Mouse (Mus musculus): ENCODE measurements around the gene Tmem262. TPM values are rescaled to one million over a fixed set of nuclear protein-coding genes. Genes with fewer than 3 reads are reported as not detected.
A peak's percentile ranks its signal among the peaks of the same experiment; 100 is the strongest.

The Tmem262 gene
- total and polyA plus RNA-seq, 3 experiments, result 0.18 TPM; not detected in 2

- Histone ChIP-seq H3K4me1 (ENCODE audit: control insufficient read depth in 1 of 2, insufficient read depth in 2 of 2, low read length in 2 of 2) (peaks cover 0 to 15% of the 10 kb centered on the region in 2 experiments; a peak in 2 of 4 replicates), H3K27ac (ENCODE audit: control insufficient read depth, low read depth, low read length) (no peak overlapping the region), H3K79me2 (ENCODE audit: control insufficient read depth, insufficient read depth, low read length, poor library complexity) (peaks cover 32% of the 10 kb centered on the region), H3K36me3 (ENCODE audit: control insufficient read depth in 1 of 2, insufficient read depth in 2 of 2, low read length in 2 of 2) (peaks cover 3 to 12% of the 10 kb centered on the region in 2 experiments; a peak in 3 of 4 replicates), H3K27me3 (ENCODE audit: control insufficient read depth in 1 of 2, insufficient read depth in 2 of 2, low read length in 2 of 2) (no peaks in the 10 kb centered on the region), H3K9ac (ENCODE audit: control insufficient read depth, low read depth, low read length, poor library complexity, severe bottlenecking) (peak overlapping the region; percentile 93), H3K9me3 (replicated peaks; ENCODE audit: insufficient read depth, low read length) (no peaks in the 10 kb centered on the region), H3K4me3 (ENCODE audit: control insufficient read depth in 1 of 2, insufficient read depth in 1 of 2, low read depth in 2 of 2, low read length in 2 of 2) (peak overlapping the region; percentile 73 to 83)
- TF ChIP-seq E2F4 (IDR thresholded peaks at IDR 0.05; ENCODE audit: borderline replicate concordance, low read depth, low read length) (no peak), RCOR1 (IDR thresholded peaks at IDR 0.05; ENCODE audit: low read depth, low read length) (no peak), SMC3 (IDR thresholded peaks at IDR 0.05; ENCODE audit: low read depth, low read length) (no peak)
- DNase-seq (ENCODE audit: low read depth, low spot score), result peak; percentile 20
These were observed 17.4 kb upstream of the Tmem262 start for GRCm38 (mm10) chr19:6062418-6062817.

- H3K9ac ChIP-seq (ENCODE audit: control insufficient read depth, low read depth, low read length, poor library complexity, severe bottlenecking), result no peak overlapping the region
- no peak for TF ChIP-seq USF1 (IDR thresholded peaks at IDR 0.05; ENCODE audit: low read depth, low read length)
- no peak for TF ChIP-seq JUND (IDR thresholded peaks at IDR 0.05; ENCODE audit: low read depth, low read length)
- TF ChIP-seq ZMIZ1 (IDR thresholded peaks at IDR 0.05; ENCODE audit: low read depth, low read length), result no peak
- no peak for TF ChIP-seq ZC3H11A (IDR thresholded peaks at IDR 0.05; ENCODE audit: low read depth, low read length)
- TF ChIP-seq USF2 (IDR thresholded peaks at IDR 0.05; ENCODE audit: borderline replicate concordance in 1 of 2, insufficient read depth in 1 of 2, low read depth in 1 of 2, low read length in 2 of 2), result no peak
- TF ChIP-seq GATA1 (IDR thresholded peaks at IDR 0.05; ENCODE audit: low read depth, low read length), result no peak
- no peak for TF ChIP-seq GABPA (IDR thresholded peaks at IDR 0.05; ENCODE audit: low read depth, low read length)
- no peak for TF ChIP-seq NELFE (IDR thresholded peaks at IDR 0.05; ENCODE audit: low read depth, low read length)
- no peak for TF ChIP-seq MAX (IDR thresholded peaks at IDR 0.05; ENCODE audit: low read length)
- TF ChIP-seq RCOR1 (IDR thresholded peaks at IDR 0.05; ENCODE audit: low read depth, low read length), result no peak
- no peak for TF ChIP-seq E2F4 (IDR thresholded peaks at IDR 0.05; ENCODE audit: borderline replicate concordance, low read depth, low read length)
- no peak for TF ChIP-seq BHLHE40 (IDR thresholded peaks at IDR 0.05; ENCODE audit: borderline replicate concordance, low read depth, low read length)
- TF ChIP-seq ETS1 (IDR thresholded peaks at IDR 0.05; ENCODE audit: low read depth, low read length), result no peak
- no peak; a peak in 1 of 4 replicates for TF ChIP-seq POLR2A (IDR thresholded peaks at IDR 0.05; ENCODE audit: control insufficient read depth in 1 of 2, insufficient read depth in 1 of 2, low read depth in 1 of 2, low read length in 2 of 2, poor library complexity in 1 of 2)
- TF ChIP-seq HCFC1 (IDR thresholded peaks at IDR 0.05; ENCODE audit: low read depth, low read length), result no peak
- TF ChIP-seq TBP (IDR thresholded peaks at IDR 0.05; ENCODE audit: low read depth, low read length), result no peak
- no peak for TF ChIP-seq SIN3A (IDR thresholded peaks at IDR 0.05; ENCODE audit: low read length)
- no peak for TF ChIP-seq SMC3 (IDR thresholded peaks at IDR 0.05; ENCODE audit: low read depth, low read length)
- TF ChIP-seq TAL1 (IDR thresholded peaks at IDR 0.05; ENCODE audit: low read length), result no peak
- no peaks in the 10 kb centered on the region for H3K27me3 ChIP-seq (ENCODE audit: control insufficient read depth in 1 of 2, insufficient read depth in 2 of 2, low read length in 2 of 2)
- H3K4me3 ChIP-seq (ENCODE audit: control insufficient read depth in 1 of 2, insufficient read depth in 1 of 2, low read depth in 2 of 2, low read length in 2 of 2), result no peak overlapping the region
- H3K9me3 ChIP-seq (replicated peaks; ENCODE audit: insufficient read depth, low read length), result no peaks in the 10 kb centered on the region
- peaks cover 0 to 17% of the 10 kb centered on the region in 2 experiments; a peak in 3 of 4 replicates for H3K4me1 ChIP-seq (ENCODE audit: control insufficient read depth in 1 of 2, insufficient read depth in 2 of 2, low read length in 2 of 2)
- peaks cover 3 to 12% of the 10 kb centered on the region in 2 experiments; a peak in 3 of 4 replicates for H3K36me3 ChIP-seq (ENCODE audit: control insufficient read depth in 1 of 2, insufficient read depth in 2 of 2, low read length in 2 of 2)
- no peak overlapping the region for H3K27ac ChIP-seq (ENCODE audit: control insufficient read depth, low read depth, low read length)
- peaks cover 27% of the 10 kb centered on the region for H3K79me2 ChIP-seq (ENCODE audit: control insufficient read depth, insufficient read depth, low read length, poor library complexity)
- DNase-seq (ENCODE audit: low read depth, low spot score), result no peak
These were observed 16.8 kb upstream of the Tmem262 start for GRCm38 (mm10) chr19:6063081-6063480.

Measured in MEL (cell line).